Mouse (Mus musculus): ENCODE measurements at regions not wholly inside any gene's neighbourhood (a gene's known extent, or its start where the extent isn't known, plus 50 kb on each side); places are given as distances from the start of the nearest gene placed in this dataset.

DNA sequence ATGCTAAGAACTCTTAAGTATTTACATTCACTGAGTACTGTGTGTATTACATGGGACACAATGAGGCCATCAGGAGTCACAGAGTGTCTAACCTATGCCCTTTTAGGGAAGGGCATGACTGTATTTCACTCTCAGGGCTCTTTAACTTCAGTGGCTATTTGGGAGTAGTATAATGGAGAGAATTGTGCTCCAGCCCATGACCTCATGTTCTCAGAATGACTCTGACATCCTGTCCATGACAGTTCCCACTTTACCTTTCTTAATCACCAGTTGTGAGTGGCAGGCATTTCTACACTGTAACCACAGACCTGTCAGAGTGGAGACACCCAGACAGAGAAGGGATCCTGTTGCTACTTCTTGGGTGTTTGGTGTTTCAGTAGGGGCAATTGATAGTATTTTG lies 81.2 kb upstream of the Gm8871 start:
- in situ Hi-C loops (cut with MboI, MseI) = loop anchor here (10.0 kb wide), 1 partner anchor 258 kb away; the partner anchor contains the start of gene Gm8879

Data from regulatory T cell (primary cell).